Mouse (Mus musculus) embryonic facial prominence, embryonic 13.5 days (tissue): ENCODE results near the gene Zfp607b. TPM values are rescaled to one million over a fixed set of nuclear protein-coding genes. Genes with fewer than 3 reads are reported as not detected.

Source experiments
- ATAC-seq: fragments of 200-750 bp; cut with Nextera tagmentation; 2 replicates; pipeline ENCODE4 v1.8.0; 2017; ENCODE audit warnings: low read depth; ENCODE audit not compliant: insufficient number of reproducible peaks, insufficient read depth, low FRiP score, low TSS enrichment
- H3K27ac ChIP-seq: fragments of 300-500 bp; sonication (generic); 2 replicates; pipeline ENCODE4 v1.5.1; 2015; ENCODE audit warnings: moderate library complexity, mild to moderate bottlenecking, inconsistent platforms
- H3K27me3 ChIP-seq: fragments of 300-500 bp; sonication (generic); 2 replicates; pipeline ENCODE4 v1.6.1; 2015; ENCODE audit warnings: mild to moderate bottlenecking, inconsistent platforms
- H3K36me3 ChIP-seq: fragments of 300-500 bp; sonication (generic); 2 replicates; pipeline ENCODE4 v1.6.1; 2015; ENCODE audit warnings: mild to moderate bottlenecking, inconsistent platforms
- H3K4me1 ChIP-seq: fragments of 300-500 bp; sonication (generic); 2 replicates; pipeline ENCODE4 v1.6.1; 2015; ENCODE audit warnings: inconsistent platforms
- H3K4me2 ChIP-seq: fragments of 300-500 bp; sonication (generic); 2 replicates; pipeline ENCODE4 v1.6.1; 2015; ENCODE audit warnings: moderate library complexity, mild to moderate bottlenecking, inconsistent platforms
- H3K4me3 ChIP-seq: fragments of 300-500 bp; sonication (generic); 2 replicates; pipeline ENCODE4 v1.5.1; 2015; ENCODE audit warnings: mild to moderate bottlenecking, inconsistent platforms
- H3K9ac ChIP-seq: fragments of 300-500 bp; sonication (generic); 2 replicates; pipeline ENCODE4 v1.6.1; 2015; ENCODE audit warnings: mild to moderate bottlenecking, inconsistent platforms
- H3K9me3 ChIP-seq: fragments of 300-500 bp; sonication (generic); 2 replicates; pipeline ENCODE4 v1.6.1; 2016; ENCODE audit warnings: inconsistent platforms
- WGBS: fragments of 180-500 bp; shearing (Covaris S2); methylation state at CpG from one replicate; pipeline ENCODE4 v1.1.7; 2015; ENCODE audit warnings: mixed read lengths; 5-methylcytosine and 5-hydroxymethylcytosine counted together
- polyA plus RNA-seq: library from polyadenylated mRNA; unstranded; fragments of >200 nt; fragmentation: Nextera tagmentation; extraction: Ambion mirVana; gene quantifications from 2 replicates; pipeline ENCODE4 v1.2.1, GENCODE M21; 2015

Zfp607b gene
- polyA plus RNA-seq, 1 experiment from 2014 or later, result 5.3 TPM

DNA sequence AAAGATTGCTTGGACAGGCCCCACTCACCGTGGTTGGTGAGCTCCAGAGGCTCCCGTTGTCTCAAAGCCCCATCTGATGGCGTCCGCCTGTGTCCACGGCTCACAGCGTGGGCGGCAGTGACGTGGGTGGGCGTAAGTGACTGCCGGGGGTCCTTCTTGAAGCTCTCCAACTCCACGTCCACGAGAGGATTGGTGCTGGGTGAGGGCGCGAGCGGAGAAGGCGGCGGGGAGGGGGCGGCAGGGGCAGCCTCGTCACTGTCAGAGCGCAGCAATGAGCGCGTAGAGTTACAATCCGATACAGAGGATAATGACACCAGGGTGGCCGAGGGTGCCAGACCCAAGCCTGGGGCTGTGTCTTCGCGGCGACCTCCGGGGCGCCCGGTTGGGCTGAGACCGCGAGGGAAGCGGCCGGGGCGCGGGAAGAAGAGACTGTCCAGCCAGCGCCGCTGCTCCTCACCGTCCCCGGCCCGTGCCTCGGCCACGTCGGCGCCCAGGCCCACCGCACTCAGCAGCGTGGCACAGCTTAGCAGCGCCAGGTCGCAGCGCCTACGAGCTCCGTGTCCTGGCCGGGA lies 31.2 kb upstream of the Zfp607b start:
- H3K4me1 ChIP-seq, result peaks cover 5% of the 10 kb centered on the region
- no peak overlapping the region for H3K4me3 ChIP-seq
- H3K27me3 ChIP-seq, result peaks cover 62% of the 10 kb centered on the region
- H3K9me3 ChIP-seq, result no peaks in the 10 kb centered on the region
- ATAC-seq, result no peak
- peaks cover 63% of the 10 kb centered on the region for H3K36me3 ChIP-seq
- H3K4me2 ChIP-seq, result no peak overlapping the region
- H3K9ac ChIP-seq, result no peak overlapping the region
- H3K27ac ChIP-seq, result no peak overlapping the region
- 31% methylated on average over 53 of the region's 53 CpGs for WGBS

DNA sequence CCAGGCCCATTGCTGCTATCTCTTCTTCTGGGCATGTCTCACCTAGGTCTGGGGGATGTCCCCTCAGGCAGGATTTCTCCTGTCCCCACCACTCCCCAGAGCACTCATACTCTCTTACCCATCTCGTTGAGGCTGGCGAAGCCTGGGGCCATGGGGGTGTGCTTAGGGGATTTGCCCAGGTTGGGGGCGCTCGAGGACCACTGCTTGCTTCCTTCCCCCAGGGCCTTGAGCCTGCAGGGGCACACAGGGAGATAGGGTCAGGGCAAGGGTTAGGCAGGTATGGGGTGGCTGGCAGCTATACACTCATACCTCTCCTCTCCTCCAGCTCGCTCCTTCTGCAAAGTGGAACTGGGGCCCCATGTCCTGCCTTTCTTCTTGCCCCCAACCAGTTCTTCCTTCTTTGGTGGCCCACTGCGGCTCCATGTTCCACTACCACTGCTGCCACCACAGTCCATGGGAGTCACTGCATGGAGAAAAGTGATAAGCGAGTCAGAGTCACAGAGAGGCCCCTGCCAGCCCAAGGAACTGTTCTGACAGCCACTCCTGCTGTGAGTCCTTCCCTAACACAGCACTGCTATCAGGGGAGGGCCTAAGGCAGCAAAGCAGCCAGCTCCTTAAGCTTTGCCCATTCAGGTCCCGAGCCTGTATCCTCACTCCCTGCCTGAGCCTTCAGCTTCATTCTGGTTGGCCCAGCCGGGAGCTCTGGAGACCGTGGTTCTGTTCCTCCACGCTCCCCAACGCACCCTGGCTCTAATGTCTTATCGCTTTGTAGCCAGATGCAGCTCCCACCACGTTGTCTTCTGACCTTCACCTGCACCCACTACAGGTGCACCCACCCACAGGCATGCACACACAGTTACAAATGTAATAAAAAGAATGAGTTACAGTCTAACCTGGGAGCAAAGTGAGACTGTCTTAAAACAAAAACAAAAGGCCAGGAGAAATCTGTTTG lies 30.2 kb upstream of the Zfp607b start:
- Histone ChIP-seq H3K36me3 (peaks cover 68% of the 10 kb centered on the region), H3K27me3 (peaks cover 51% of the 10 kb centered on the region), H3K27ac (no peak overlapping the region), H3K9me3 (no peaks in the 10 kb centered on the region), H3K4me1 (peaks cover 3% of the 10 kb centered on the region), H3K4me2 (no peak overlapping the region), H3K9ac (no peak overlapping the region), H3K4me3 (no peak overlapping the region)
- ATAC-seq, result no peak
- WGBS, result 61% methylated on average over 14 of the region's 14 CpGs

DNA sequence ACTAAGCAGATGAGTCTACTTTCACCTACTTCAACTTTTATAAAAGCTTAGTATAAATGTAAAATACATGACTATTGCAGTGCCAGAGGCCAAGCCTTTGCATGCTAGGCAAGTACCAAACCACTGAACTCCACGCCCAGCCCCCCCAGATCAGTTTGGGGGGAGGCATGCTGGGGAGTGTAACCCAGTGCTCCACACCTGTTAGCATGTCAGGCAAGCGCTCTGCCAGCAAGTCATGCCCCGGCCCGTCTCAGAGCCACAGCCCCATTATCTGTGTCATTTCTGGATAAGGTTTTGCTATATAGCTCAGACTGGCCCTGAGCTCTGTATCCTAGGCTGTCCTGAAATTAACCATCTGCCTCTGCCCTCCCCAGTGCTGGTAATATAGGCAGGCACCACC lies 27.1 kb upstream of the Zfp607b start:
- no peak for ATAC-seq
- Histone ChIP-seq H3K4me3 (no peak overlapping the region), H3K9ac (no peak overlapping the region), H3K4me2 (no peak overlapping the region), H3K27me3 (peaks cover 25% of the 10 kb centered on the region), H3K4me1 (no peaks in the 10 kb centered on the region), H3K27ac (no peak overlapping the region), H3K9me3 (no peaks in the 10 kb centered on the region), H3K36me3 (peaks cover 78% of the 10 kb centered on the region)
- WGBS, result 90% methylated on average over 4 of the region's 4 CpGs

DNA sequence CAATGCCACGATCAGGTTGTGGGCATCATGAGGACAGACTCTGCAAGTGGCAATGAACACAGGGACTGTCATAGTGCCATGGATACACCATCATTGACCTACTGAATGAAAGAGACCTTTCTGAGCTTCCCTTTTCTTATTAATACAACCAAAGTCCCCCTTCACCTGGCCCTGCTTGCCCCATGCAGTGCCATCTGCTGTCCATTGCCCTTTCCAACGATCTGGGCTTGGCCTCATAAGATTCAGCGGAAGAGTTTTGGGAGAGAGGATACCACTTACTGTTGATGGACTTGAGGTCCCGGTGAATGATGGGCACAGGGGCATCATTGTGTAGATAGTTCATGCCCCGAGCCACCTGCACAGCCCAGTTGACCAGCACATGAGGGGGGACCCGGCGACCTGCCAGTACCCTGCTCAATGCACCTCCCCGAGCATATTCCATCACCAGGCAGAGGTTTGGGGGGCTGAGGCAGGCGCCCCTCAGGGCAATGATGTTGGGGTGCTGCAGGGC lies 16.0 kb upstream of the Zfp607b start:
- Histone ChIP-seq H3K27me3 (no peaks in the 10 kb centered on the region), H3K9me3 (no peaks in the 10 kb centered on the region), H3K36me3 (peaks cover 30% of the 10 kb centered on the region), H3K27ac (no peak overlapping the region), H3K9ac (peak overlapping the region; percentile 90), H3K4me1 (peaks cover 26% of the 10 kb centered on the region), H3K4me3 (peak overlapping the region; percentile 93), H3K4me2 (peak overlapping the region; percentile 95)
- WGBS, result 54% methylated on average over 9 of the region's 9 CpGs
- no peak for ATAC-seq

DNA sequence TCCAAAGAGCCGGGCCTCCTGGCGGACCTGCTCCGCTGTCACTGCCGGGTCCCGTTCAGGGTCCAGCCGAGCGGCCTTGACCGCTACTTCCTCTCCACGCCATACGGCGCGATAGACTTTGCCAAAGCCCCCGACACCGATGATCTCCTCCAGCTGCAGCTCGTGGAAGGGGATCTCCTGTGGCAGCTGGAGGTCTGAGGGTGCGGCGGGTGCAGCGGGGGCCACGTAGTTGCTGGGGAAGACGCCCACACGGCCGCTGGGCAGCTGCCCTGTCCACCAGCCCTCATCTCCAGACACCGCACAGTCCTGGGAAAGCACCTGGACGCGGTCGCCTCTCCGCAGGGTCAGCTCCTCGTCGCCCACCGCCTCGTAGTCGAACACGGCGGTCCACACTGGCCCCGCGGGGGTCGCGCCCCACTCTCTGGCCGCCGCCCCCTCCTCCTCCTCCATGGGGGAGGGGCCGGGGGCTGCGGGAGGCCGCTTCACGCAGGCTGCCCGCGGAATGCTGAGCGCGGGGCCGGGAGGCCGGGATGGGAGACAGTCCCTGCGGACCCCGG lies 15.5 kb upstream of the Zfp607b start:
- peaks cover 24% of the 10 kb centered on the region; the same call in 1 of the 2 replicates for H3K36me3 ChIP-seq
- H3K9me3 ChIP-seq, result no peaks in the 10 kb centered on the region
- no peak for ATAC-seq
- no peak overlapping the region for H3K27ac ChIP-seq
- peaks cover 26% of the 10 kb centered on the region for H3K4me1 ChIP-seq
- peak overlapping the region; percentile 90 for H3K9ac ChIP-seq
- peak overlapping the region; percentile 93 for H3K4me3 ChIP-seq
- no peaks in the 10 kb centered on the region for H3K27me3 ChIP-seq
- peak overlapping the region; percentile 95 for H3K4me2 ChIP-seq
- 1% methylated on average over 51 of the region's 52 CpGs for WGBS

DNA sequence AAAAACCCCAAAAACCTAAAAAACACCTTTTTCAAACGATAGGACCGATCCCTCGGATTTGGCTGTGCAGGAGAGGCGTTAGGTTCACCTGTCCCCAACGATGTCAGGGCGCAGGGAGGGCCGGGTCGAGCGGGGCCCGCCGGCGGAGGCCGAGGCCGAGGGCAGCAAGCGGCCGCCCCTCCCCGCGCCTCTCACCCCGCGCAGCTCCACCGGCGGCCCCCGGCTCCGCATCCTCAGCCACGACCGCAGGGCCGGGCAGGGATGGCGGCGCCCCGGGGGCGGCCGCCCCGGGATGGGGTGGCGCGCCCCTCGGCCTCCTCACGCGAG lies 15.0 kb upstream of the Zfp607b start:
- Histone ChIP-seq H3K9ac (peak overlapping the region; percentile 90), H3K36me3 (peaks cover 22% of the 10 kb centered on the region; the same call in 1 of the 2 replicates), H3K27ac (peak overlapping the region; percentile 94), H3K4me3 (peak overlapping the region; percentile 93), H3K4me1 (peaks cover 26% of the 10 kb centered on the region), H3K4me2 (peak overlapping the region; percentile 95), H3K9me3 (no peaks in the 10 kb centered on the region), H3K27me3 (no peaks in the 10 kb centered on the region)
- ATAC-seq, result no peak
- 1% methylated on average over 36 of the region's 38 CpGs for WGBS

DNA sequence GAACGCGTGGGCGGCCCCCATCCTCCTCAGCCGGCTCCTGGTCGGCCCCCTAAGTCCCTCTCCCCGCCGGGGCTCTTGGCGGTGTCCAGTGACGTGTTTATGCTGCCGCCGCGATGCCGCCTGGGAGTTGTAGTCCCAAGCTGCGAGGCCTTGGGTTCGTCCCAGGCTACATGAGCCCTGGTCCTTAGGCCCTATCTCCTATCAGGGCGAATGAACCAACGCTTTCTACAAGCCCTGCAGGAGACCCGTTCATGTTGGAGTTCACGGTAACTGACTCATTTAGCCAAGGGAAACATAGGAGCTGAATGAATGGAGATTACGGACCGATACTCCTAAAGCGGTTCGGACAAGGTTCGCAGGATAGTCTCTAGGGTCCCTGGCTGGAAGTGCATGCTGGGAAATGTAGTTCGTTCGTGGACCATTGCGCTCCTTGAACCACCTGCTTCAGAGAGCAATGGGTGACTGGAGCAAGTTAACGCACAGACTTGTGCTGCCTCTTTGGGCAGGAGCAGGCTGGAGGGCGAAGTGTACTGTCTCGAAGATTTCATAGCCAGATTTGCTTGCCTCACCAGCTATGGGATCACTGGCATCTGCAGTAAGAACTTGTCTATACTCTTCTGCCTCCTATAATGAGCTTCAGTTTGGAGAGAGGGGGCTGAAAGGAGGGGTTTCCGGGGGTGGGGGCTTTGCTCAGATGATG lies 14.5 kb upstream of the Zfp607b start, which contains the start of gene Map3k10:
TSS of gene Map3k10 (minus strand) at position 77 of the 700 bp plus-strand sequence.
- peak within 1 kb of the TSS; percentile 95 for H3K4me2 ChIP-seq
- no peaks in the 10 kb centered on the region for H3K27me3 ChIP-seq
- peaks cover 22% of the 10 kb centered on the region; the same call in 1 of the 2 replicates for H3K36me3 ChIP-seq
- WGBS, result under 1% methylated on average over 31 of the region's 31 CpGs
- ATAC-seq, result peak; percentile 94
- peak within 1 kb of the TSS; percentile 93 for H3K4me3 ChIP-seq
- peak within 1 kb of the TSS; percentile 90 for H3K9ac ChIP-seq
- peak within 1 kb of the TSS; percentile 94 for H3K27ac ChIP-seq
- peaks cover 26% of the 10 kb centered on the region for H3K4me1 ChIP-seq
- H3K9me3 ChIP-seq, result no peaks in the 10 kb centered on the region

DNA sequence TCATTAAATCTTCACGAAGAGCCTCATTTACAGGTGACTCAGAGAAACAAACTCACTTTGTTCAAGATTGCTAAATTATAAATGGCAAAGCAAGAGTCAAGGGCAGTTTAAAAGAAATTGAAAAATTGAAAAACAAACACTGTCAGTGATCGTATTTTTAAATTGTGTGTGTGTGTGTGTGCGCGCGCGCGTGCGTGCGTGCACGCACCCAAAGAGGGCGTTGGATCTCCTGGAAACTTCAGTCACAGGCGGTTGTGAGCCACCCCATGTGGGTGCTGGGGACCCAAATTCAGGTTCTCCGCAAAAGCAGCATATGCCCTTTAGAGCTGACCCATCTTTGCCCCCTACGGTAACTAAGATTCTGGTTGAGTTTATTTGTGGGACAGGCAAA lies 13.9 kb upstream of the Zfp607b start:
- no peak for ATAC-seq
- Histone ChIP-seq H3K4me1 (peaks cover 26% of the 10 kb centered on the region), H3K4me2 (peak overlapping the region; percentile 95), H3K36me3 (peaks cover 18% of the 10 kb centered on the region; the same call in 1 of the 2 replicates), H3K9me3 (no peaks in the 10 kb centered on the region), H3K9ac (no peak overlapping the region), H3K27me3 (no peaks in the 10 kb centered on the region), H3K4me3 (peak overlapping the region; percentile 93), H3K27ac (no peak overlapping the region)
- 26% methylated on average over 14 of the region's 14 CpGs for WGBS

DNA sequence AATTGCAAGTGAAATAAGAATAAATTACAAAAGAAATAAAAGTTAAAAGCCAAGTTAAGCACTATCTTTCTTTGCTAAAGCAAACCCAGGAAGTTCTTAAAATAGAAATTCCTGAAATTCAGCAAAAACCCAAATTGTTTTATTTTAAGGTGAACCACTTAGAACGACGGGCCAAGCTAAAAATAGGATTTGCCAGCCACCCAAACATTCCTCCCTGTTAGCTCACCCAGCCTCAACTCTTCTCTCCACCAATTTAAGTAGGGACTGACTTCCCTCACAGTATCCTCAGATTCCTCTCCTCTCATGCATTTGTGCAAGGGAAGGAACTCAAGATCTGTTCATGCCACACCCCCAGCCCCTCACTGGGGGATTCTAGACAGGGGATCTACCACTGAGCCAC lies 5.9 kb upstream of the Zfp607b start:
- no peaks in the 10 kb centered on the region for H3K27me3 ChIP-seq
- H3K4me2 ChIP-seq, result no peak overlapping the region
- no peak for ATAC-seq
- H3K27ac ChIP-seq, result no peak overlapping the region
- H3K9me3 ChIP-seq, result no peaks in the 10 kb centered on the region
- no peak overlapping the region for H3K9ac ChIP-seq
- H3K36me3 ChIP-seq, result no peaks in the 10 kb centered on the region
- peaks cover 8% of the 10 kb centered on the region for H3K4me1 ChIP-seq
- 59% methylated on average over 2 of the region's 2 CpGs for WGBS
- H3K4me3 ChIP-seq, result no peak overlapping the region

DNA sequence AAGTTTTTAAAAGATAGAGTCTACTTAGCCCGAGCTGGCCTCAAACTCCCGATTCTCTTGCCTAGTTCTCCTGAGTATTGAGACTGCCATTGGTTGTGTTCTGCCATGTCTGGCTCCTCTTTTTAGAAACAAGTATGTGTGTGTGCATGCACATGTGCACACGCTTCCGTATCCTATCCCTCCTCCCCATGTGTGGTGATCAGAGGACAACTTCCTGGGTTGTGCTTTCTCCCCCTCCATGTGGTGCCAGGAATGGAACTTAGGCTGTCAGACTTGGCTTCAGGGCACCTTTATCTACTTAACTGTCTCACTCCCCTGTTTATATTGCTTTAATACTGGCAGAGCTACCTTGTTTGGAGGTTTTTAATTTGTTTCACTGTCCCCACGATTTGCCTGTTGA lies 3.9 kb upstream of the Zfp607b start:
- Histone ChIP-seq H3K9me3 (no peaks in the 10 kb centered on the region), H3K4me3 (peak overlapping the region; percentile 16; the same call in 1 of the 2 replicates), H3K27me3 (no peaks in the 10 kb centered on the region), H3K36me3 (no peaks in the 10 kb centered on the region), H3K27ac (no peak overlapping the region), H3K4me2 (peak overlapping the region; percentile 50), H3K9ac (peak overlapping the region; percentile 46), H3K4me1 (peaks cover 17% of the 10 kb centered on the region)
- 38% methylated on average over 5 of the region's 5 CpGs for WGBS
- ATAC-seq, result no peak

DNA sequence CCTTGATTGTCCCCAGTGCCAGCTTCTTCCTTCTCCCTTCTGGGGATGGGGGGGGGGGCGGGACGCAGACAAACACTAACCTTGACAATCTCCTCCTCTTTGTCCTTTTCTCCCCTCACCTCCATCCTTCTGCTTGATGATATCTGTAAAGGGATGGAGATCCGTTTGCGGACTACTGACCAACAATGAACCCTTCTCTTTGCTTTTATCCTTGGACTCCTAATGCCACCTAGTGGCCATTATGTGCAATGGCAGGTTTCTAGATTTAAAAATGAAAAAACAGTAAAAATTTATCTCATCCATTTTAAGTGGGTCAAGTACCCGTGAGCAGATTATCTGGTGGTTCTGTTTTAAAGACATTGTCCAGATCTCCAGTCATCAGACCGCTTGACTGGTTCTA lies 3.5 kb upstream of the Zfp607b start:
- Histone ChIP-seq H3K9me3 (no peaks in the 10 kb centered on the region), H3K9ac (peak overlapping the region; percentile 46), H3K4me1 (peaks cover 21% of the 10 kb centered on the region), H3K36me3 (no peaks in the 10 kb centered on the region), H3K27ac (no peak overlapping the region), H3K4me3 (peak overlapping the region; percentile 16; the same call in 1 of the 2 replicates), H3K27me3 (no peaks in the 10 kb centered on the region), H3K4me2 (peak overlapping the region; percentile 50)
- ATAC-seq, result no peak
- 1% methylated on average over 6 of the region's 6 CpGs for WGBS
